In the genomic region with DNA sequence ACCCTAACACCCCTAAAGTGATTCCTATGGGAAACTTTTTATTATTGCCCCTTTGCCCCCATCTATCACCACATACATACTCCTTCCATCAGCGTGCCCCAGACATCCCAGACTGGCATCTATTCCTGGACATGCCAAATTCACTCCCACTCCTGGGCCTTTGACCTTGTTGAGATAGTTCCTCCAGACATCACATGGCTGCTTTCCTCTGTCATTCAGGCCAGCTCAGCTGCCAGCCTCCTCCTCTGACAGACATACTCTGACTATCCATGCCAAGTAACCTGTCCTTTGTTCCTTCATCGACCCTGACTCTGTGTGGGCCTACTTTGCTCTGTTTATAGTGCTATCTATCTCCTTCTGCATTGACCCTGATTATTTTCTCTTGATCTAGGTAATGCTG, we compare ENCODE assay signal across 24 mouse cellular contexts. TPM values are rescaled to one million over a fixed set of nuclear protein-coding genes. Genes with fewer than 3 reads are reported as not detected.
DNase-seq lines count a peak whose midpoint lies in the region; ATAC-seq lines count a peak whose summit lies in the region.
"Had no signal": no experiment of that assay in that cellular context is flagged by ENCODE, and none has a peak within 500 bp of the region (broad histone marks: within the 10 kb centered on the region; RNA-seq: fewer than 3 reads in every experiment).

No protein-coding gene starts in this region.

- no peaks in the 10 kb centered on the region for H3K36me3 ChIP-seq in heart, embryonic 16.5 days (ENCODE audit: control insufficient read depth, insufficient read depth)
- no peaks in the 10 kb centered on the region for H3K36me3 ChIP-seq in neural tube, embryonic 15.5 days
- no peaks in the 10 kb centered on the region for H3K36me3 ChIP-seq in midbrain, embryonic 10.5 days
- H3K36me3 ChIP-seq: forebrain, embryonic 10.5 days; intestine, embryonic 15.5 days; liver, embryonic 15.5 days; lung, embryonic 15.5 days; midbrain, embryonic 15.5 days; neural tube, embryonic 13.5 days had no signal

- peaks cover 10% of the 10 kb centered on the region for H3K4me1 ChIP-seq in heart, embryonic 16.5 days (ENCODE audit: control insufficient read depth, insufficient read depth, low read length)
- H3K4me1 ChIP-seq in neural tube, embryonic 15.5 days: no peaks in the 10 kb centered on the region
- peaks cover 1% of the 10 kb centered on the region; the same call in 1 of the 2 replicates for H3K4me1 ChIP-seq in midbrain, embryonic 10.5 days
- H3K4me1 ChIP-seq: intestine, embryonic 15.5 days; liver, embryonic 15.5 days; lung, embryonic 15.5 days; midbrain, embryonic 15.5 days; neural tube, embryonic 13.5 days had no signal

- 36% methylated on average over 2 of the region's 2 CpGs for WGBS in heart, embryonic 16.5 days
- WGBS in neural tube, embryonic 15.5 days: 80% methylated on average over 2 of the region's 2 CpGs
- WGBS in midbrain, embryonic 10.5 days: 88% methylated on average over 2 of the region's 2 CpGs

- ATAC-seq in heart, embryonic 16.5 days (replicated peaks; ENCODE audit: extremely low read depth, insufficient read depth, low FRiP score): peak; percentile 65
- no peak for ATAC-seq in neural tube, embryonic 15.5 days (ENCODE audit: low FRiP score)
- ATAC-seq: CD4-positive, CD25-positive, alpha-beta regulatory T cell, adult 4 months; forebrain, embryonic 16.5 days; hindbrain, embryonic 16.5 days; intestine, embryonic 15.5 days; midbrain, embryonic 15.5 days had no signal

- H3K27me3 ChIP-seq in heart, embryonic 16.5 days (ENCODE audit: control insufficient read depth, insufficient read depth, low read length): no peaks in the 10 kb centered on the region
- no peaks in the 10 kb centered on the region for H3K27me3 ChIP-seq in neural tube, embryonic 15.5 days (replicated peaks)
- no peaks in the 10 kb centered on the region for H3K27me3 ChIP-seq in midbrain, embryonic 10.5 days (ENCODE audit: low read depth, poor library complexity, severe bottlenecking)
- H3K27me3 ChIP-seq: intestine, embryonic 15.5 days; liver, embryonic 15.5 days; lung, embryonic 15.5 days; midbrain, embryonic 15.5 days; neural tube, embryonic 13.5 days had no signal

- DNase-seq in adrenal gland, adult 2 months: peak; percentile 72
- no peak for DNase-seq in adrenal gland, postnatal 4 days (ENCODE audit: low spot score in 2 of 2)
- DNase-seq in 3T3-L1 (ENCODE audit: low read depth, low spot score): peak; percentile 26
- DNase-seq in heart, adult 9 months (ENCODE audit: low spot score in 2 of 2): peak; percentile 33 to 53
- DNase-seq in kidney, postnatal 14 days: no peak
- DNase-seq in midbrain, embryonic 10.5 days (ENCODE audit: low spot score): no peak
- DNase-seq: cerebellum, adult 11-12 months; cerebellum, postnatal 14 days; gastrocnemius, postnatal 14 days; kidney, adult 9 months; kidney, postnatal 25 days; lung, postnatal 4 days had no signal

- no peak overlapping the region for H3K4me3 ChIP-seq in heart, embryonic 16.5 days (ENCODE audit: low read length)
- H3K4me3 ChIP-seq in neural tube, embryonic 15.5 days (replicated peaks): no peak overlapping the region
- H3K4me3 ChIP-seq in midbrain, embryonic 10.5 days: no peak overlapping the region
- H3K4me3 ChIP-seq: forebrain, embryonic 10.5 days; intestine, embryonic 15.5 days; left cerebral cortex, adult 2 months; liver, embryonic 15.5 days; lung, embryonic 15.5 days; midbrain, embryonic 15.5 days; neural tube, embryonic 13.5 days had no signal

- H3K27ac ChIP-seq in heart, embryonic 16.5 days (ENCODE audit: low read length): peak overlapping the region; percentile 32; the same call in 1 of the 2 replicates
- H3K27ac ChIP-seq in neural tube, embryonic 15.5 days (replicated peaks): no peak overlapping the region
- H3K27ac ChIP-seq in midbrain, embryonic 10.5 days (replicated peaks): no peak overlapping the region
- H3K27ac ChIP-seq: forebrain, embryonic 10.5 days; intestine, embryonic 15.5 days; left cerebral cortex, adult 2 months; liver, embryonic 15.5 days; lung, embryonic 15.5 days; midbrain, embryonic 15.5 days; neural tube, embryonic 13.5 days had no signal

- no peak overlapping the region for H3K4me2 ChIP-seq in heart, embryonic 16.5 days (ENCODE audit: low read depth, low read length)
- H3K4me2 ChIP-seq in neural tube, embryonic 15.5 days: no peak overlapping the region
- H3K4me2 ChIP-seq: intestine, embryonic 15.5 days; liver, embryonic 15.5 days; lung, embryonic 15.5 days; midbrain, embryonic 15.5 days; neural tube, embryonic 13.5 days had no signal

- no peaks in the 10 kb centered on the region for H3K9me3 ChIP-seq in heart, embryonic 16.5 days (replicated peaks; ENCODE audit: control insufficient read depth, low read length)
- no peaks in the 10 kb centered on the region for H3K9me3 ChIP-seq in neural tube, embryonic 15.5 days (replicated peaks)
- no peaks in the 10 kb centered on the region for H3K9me3 ChIP-seq in midbrain, embryonic 10.5 days (replicated peaks)
- H3K9me3 ChIP-seq: forebrain, embryonic 10.5 days; intestine, embryonic 15.5 days; liver, embryonic 15.5 days; lung, embryonic 15.5 days; midbrain, embryonic 15.5 days; neural tube, embryonic 13.5 days had no signal

- no peak overlapping the region for H3K9ac ChIP-seq in heart, embryonic 16.5 days (ENCODE audit: low read length)
- H3K9ac ChIP-seq in neural tube, embryonic 15.5 days (replicated peaks): no peak overlapping the region
- H3K9ac ChIP-seq: intestine, embryonic 15.5 days; liver, embryonic 15.5 days; lung, embryonic 15.5 days; midbrain, embryonic 15.5 days; neural tube, embryonic 13.5 days had no signal

RNA-seq across cellular contexts. Expression of a gene that starts 6.6 kb away (rescaled TPM):
- 100 to 1,000 TPM; 232 to 265 TPM for total RNA-seq in adrenal gland, adult 2 months (2021)
- 39.0 and 48.1 TPM in 2 replicates for polyA plus RNA-seq in adrenal gland, adult 2 months (2012; rRNA removed)
- 100 to 1,000 TPM; 253 to 261 TPM for total RNA-seq in adrenal gland, postnatal 4 days (2021)
- 29.0 and 38.4 TPM in 2 replicates for polyA plus RNA-seq in heart, embryonic 16.5 days (2015; fragmentation: Nextera tagmentation; extraction: Ambion mirVana)
- polyA plus RNA-seq in neural tube, embryonic 15.5 days (2015; fragmentation: Nextera tagmentation; extraction: Ambion mirVana): 59.5 and 68.7 TPM in 2 replicates
- polyA plus RNA-seq in midbrain, embryonic 10.5 days (2016; fragmentation: Nextera tagmentation; extraction: Ambion mirVana): 41.7 and 48.2 TPM in 2 replicates

Comparison
In these comparisons a context has a peak if more than half of its experiments do, and no peak if none do; other contexts are left out.
1. DNase-seq: peak in adrenal gland, adult 2 months (single experiment), 3T3-L1 (single experiment) and heart, adult 9 months (2 of 2); none in adrenal gland, postnatal 4 days (0 of 2), kidney, postnatal 14 days (single experiment) and midbrain, embryonic 10.5 days (single experiment).